Mouse (Mus musculus) heart, postnatal 0 days (tissue): ENCODE data around the gene Dclk1.

Source experiments
- CTCF ChIP-seq: IDR thresholded peaks from 2 replicates; pipeline ENCODE4 v1.5.1; 2016; ENCODE audit warnings: antibody characterized with exemption, control low read depth, low read depth
- EP300 ChIP-seq: IDR thresholded peaks from 2 replicates; pipeline ENCODE4 v1.6.1; 2016; ENCODE audit warnings: antibody characterized with exemption, low read depth

- TF ChIP-seq CTCF (no peak), EP300 (no peak)
Measured at GRCm38 (mm10) chr3:55279923-55280322, 37.8 kb downstream of the Dclk1 start.
